Mouse (Mus musculus) fibroblast of lung, adult 2 months (primary cell): ENCODE results near the gene Papola.

Experiments
- DNase-seq: peaks from one replicate; pipeline ENCODE4 v3.0.0-alpha.2; 2011; ENCODE audit warnings: low read depth

Gene Papola

GRCm38 (mm10) chr12:105784196-105784999 lies at the start of gene Papola:
TSS of gene Papola (plus strand) at chr12:105784694.
- peak; percentile 68 for DNase-seq

- DNase-seq = no peak
Observed at GRCm38 (mm10) chr12:105735226-105735888, 49.1 kb upstream of the Papola start.

- no peak for DNase-seq
Observed at GRCm38 (mm10) chr12:105735889-105736251, 48.6 kb upstream of the Papola start.

GRCm38 (mm10) chr12:105738316-105739096 lies 46.0 kb upstream of the Papola start:
- DNase-seq = no peak

GRCm38 (mm10) chr12:105739656-105740055 lies 44.8 kb upstream of the Papola start:
- DNase-seq = no peak

DNA sequence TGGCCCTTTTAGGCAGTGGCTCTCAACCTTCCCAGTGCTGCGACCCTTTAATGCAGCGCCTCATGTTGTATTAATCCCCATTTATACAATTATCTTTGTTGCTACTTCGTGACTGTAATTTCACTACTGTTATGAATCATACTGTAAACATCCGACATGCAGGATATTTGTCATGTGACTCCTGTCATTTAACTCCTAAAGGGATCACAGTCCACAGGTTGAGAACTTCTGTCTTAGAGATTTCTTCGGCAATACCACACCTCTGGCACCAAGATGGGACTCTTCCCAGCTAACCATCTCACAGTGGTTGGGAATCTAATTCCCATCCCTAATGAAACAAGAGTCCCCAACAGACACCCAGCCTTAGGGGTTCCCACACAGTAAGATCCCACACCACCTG lies 36.4 kb upstream of the Papola start:
- DNase-seq = no peak

- no peak for DNase-seq
Observed at GRCm38 (mm10) chr12:105753813-105754212, 30.7 kb upstream of the Papola start.

- DNase-seq = no peak
Observed at GRCm38 (mm10) chr12:105757816-105758497, 26.5 kb upstream of the Papola start.

DNA sequence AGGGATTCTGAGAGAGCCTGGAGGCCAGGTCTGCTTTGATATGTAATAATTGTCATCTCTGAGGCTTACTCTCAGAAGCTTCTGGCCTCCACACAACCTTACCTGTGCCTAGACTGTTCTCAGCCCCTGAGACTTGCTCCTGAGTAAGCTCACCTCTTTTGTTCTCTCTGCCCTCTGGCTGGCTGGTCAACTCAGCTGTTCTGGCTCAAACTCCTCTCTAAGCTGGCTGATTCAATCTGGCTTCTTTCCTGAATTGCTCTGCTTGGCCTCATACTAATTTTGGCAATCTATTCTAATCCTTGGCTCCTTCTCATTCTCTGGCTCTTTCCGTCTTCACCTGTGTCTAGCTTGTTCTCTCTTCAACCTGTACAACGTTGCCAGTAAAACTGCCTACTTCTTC lies 25.6 kb upstream of the Papola start:
- no peak for DNase-seq

DNA sequence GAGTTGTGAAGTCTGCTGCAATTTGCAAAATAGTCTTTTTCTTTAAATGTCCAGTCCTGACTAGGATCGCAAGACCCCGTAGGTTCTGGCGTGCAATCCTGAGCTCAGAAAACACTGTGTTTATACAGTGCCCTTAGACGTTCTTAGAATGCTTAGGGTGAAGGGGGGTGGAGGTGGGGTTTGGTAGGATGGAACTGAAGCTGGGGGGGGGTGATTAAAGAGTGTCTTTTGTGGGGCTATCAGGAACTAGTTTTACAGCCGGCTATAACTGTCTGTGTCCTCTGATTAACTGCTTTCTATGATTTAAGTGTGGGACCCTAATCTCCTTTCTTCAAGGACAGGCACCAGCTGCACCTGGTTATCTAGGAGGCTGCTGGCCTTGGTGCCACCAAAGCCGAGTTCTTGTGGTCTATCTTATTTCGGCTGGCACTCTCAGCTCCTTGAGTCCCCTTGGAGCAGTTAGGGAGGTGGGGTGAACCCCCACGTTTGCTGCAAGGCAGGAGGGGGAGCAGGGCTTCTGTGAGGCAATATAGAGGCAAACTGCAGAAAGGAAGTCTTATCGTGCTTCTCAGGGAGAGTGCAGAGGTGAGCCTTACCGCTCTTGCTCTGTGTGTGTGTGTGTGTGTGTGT lies 24.5 kb upstream of the Papola start:
- DNase-seq = no peak

- DNase-seq = no peak
Observed at GRCm38 (mm10) chr12:105761171-105761570, 23.3 kb upstream of the Papola start.

- DNase-seq = no peak
Observed at GRCm38 (mm10) chr12:105761629-105762028, 22.9 kb upstream of the Papola start.

DNA sequence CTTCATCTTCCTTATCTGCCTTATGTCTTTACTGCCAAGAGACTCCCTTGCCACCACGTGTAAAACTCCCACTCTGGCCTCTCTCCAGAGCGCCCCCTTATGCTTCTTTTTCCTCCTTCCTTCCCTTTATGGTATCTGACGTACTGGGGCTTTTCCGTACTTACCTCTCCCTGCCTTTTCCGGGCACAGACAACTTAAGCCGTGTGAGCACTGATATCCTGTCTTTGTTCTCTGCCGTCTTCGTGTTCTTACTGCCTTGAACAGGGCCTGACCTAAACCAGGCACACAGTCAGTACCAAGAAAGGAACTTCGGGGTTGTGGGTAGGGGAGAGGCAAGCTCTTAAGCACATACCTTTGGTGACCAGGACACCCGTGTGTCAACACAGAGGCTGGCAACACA lies 14.8 kb upstream of the Papola start:
- no peak for DNase-seq

DNA sequence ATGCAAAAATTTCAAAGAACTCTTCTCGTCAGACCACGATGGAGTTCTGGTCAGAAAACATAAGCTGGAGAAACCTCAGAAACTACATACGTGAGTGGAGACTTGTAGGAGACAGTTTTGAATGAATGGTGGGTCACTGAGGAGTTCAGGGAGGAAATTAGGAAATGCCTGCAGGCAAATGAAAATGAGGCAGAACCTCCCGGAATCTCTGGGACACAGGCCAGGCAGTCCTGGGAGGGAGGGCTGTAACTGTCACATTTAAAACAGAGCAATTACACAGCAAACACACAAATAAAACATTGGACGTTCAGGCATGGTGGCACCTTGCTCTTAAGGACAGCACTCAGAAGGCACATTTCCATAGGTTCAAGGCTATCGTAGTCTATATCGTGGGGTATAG lies 9.6 kb upstream of the Papola start:
- DNase-seq = peak; percentile 19

DNA sequence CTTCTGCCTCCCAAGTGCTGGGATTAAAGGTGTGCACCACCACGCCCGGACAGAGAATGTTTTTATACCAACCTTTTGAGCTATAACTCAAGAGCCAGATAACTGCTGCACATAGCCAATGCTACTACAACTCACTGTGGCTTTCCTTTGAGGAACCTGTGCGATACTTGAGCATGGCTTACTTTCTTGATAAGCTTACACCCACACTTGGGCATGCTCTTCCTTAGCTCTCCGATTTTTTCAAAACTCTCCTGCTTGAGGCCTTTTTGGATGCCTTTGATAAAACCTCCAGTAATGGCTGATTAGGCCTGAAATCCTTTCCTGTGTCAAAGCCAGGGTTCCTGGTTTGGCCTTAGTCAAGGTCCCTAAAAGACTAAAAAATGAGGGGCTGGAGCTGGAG lies 6.8 kb upstream of the Papola start:
- no peak for DNase-seq

DNA sequence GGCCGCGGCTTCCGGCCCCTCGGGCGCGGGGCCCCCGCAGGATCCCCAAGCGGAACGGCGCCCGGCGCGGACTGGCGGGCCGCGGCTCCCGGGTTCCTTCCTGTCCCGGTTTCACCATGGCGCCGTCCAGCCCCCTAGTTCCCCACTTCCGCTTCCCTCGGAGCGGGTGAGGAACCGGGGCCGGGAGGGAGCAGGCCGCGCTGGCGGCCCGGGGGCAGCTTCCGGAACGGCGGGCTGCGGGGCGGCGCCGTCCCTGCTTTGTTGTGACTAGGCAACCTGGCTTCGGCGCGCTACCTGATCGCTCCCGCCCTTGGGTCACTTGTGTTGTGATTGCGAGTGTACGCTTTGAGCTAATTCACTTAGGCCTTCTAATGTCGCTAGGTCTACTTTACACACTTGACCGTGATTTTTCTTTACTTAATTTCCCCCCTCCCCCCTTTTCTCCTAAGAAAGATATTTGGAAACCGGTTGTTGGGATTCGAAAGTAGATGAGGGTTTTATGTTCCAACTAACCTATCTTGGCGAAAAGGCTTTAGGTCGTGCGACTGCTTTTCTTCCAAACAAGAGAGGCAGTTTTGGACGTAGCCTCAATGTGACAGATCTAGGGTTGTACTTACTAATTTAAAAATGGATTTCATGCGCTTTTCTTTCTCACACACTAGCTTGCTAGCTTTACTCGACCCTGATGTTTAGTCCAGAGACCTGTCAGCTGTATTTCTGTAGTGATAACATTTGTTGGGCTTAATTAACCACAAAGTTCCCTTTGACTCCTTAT lies 693 bp downstream of the Papola start:
- DNase-seq = no peak

DNA sequence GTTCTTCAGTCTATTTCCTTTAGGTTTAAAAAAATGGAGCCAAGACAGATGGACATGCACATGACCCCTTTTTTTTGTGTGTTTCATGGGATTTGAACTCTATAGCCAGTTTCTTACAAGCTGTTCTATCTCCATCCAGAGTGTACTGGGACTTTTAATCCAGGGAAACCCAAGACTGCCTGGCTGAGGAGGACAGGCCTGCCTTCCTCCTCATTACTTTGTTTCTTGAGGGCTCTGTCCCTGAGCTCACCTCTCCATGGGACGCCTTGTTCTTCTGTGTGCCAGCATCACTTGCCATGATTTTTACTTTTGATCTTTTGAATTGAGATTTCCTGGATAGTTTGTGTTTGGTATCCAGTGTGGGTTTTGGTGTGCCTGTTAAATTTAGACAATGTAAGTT lies 1.6 kb downstream of the Papola start:
- DNase-seq = no peak

DNA sequence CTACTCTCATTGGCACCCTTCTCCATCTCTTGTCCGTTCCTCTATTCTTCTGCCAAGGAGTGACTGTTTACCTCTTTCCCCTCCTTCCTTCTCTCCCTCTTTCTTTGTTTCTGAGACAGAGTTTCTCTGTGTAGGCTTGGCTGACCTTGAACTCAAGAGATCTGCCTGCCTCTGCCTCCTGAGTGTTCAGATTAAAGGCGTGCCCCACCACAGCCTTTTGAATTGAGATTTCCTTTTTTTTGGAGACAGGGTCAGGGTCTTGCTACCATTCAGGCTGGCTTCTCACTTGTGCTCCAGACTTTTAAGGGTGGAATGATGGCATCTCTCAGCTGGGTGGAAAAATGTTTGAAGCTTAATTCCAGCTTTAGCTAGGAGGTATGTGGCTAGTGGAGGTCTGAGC lies 3.1 kb downstream of the Papola start:
- DNase-seq = no peak

GRCm38 (mm10) chr12:105789885-105790284 lies 5.4 kb downstream of the Papola start:
- DNase-seq = no peak

GRCm38 (mm10) chr12:105794896-105795295 lies 10.4 kb downstream of the Papola start:
- DNase-seq = no peak

DNA sequence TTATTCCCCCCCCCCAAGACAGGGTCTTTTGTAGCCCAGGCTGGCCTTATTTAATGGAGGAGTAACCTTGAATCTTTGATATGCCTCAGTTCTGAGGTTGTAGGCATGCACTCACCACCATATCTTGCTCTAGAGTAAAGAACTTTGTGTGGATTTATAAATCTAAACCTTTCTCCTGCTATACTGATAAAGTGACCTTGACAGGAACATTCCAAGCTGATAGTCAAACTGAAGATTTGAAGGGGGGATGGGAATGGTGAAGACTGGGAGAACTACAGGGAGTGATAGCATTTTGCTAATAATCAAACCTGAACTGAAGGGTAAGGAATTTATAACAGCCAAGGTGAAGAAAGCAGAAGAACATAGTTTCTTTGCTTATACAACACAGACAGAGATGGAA lies 13.5 kb downstream of the Papola start:
- no peak for DNase-seq
